Mouse (Mus musculus): ENCODE data around the gene Eif5a.
A peak's percentile ranks its signal among the peaks of the same experiment; 100 is the strongest.

The Eif5a gene

GRCm38 (mm10) chr11:69876867-69877266, 44.9 kb downstream of the Eif5a start:
- peak; percentile 61 to 68 for DNase-seq (ENCODE audit: low spot score in 2 of 2)

DNA sequence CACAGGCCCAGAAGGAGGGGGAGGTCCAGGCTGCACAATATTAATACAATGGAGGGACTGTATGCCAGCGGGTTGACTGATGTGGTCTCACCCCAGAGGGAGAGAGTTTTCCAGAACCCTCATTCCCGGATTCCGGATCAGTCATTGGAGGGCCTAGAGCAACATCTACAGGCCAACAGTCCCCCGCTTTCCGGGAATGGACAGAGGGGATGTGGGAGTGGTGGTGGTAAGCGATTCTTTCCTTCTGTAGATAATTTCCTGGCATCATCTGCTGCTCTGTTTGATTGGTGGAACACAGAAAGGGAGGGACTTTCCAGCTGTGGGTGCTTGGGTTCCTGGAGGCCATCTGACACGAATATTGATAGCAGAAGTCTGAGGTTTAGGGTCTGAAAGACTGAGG, 45.6 kb downstream of the Eif5a start:
- no peak for DNase-seq (ENCODE audit: low spot score in 2 of 2)

- DNase-seq (ENCODE audit: low spot score in 2 of 2), result no peak
Measured at GRCm38 (mm10) chr11:69872451-69872850, 49.3 kb downstream of the Eif5a start.

DNA sequence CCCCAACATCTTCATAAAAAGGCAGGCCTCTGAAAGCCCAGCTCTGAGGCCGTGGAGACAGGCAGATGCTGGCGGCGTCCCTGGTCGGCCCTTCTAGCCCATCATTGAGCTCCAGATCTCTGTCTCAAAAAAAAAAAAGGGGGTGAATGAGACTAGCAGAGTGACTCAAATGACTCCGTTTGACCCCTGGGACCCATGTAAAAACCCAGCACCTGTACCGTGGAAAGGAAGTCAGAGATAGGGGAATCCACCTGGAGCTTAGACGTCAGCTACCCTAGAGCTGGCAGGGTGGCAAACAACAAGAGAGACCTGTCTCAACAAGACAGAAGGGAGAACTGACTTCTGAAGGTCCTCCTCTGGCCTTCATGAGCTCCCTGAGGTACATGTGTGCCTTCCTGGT, 49.9 kb downstream of the Eif5a start:
- no peak for DNase-seq (ENCODE audit: low spot score in 2 of 2)

DNA sequence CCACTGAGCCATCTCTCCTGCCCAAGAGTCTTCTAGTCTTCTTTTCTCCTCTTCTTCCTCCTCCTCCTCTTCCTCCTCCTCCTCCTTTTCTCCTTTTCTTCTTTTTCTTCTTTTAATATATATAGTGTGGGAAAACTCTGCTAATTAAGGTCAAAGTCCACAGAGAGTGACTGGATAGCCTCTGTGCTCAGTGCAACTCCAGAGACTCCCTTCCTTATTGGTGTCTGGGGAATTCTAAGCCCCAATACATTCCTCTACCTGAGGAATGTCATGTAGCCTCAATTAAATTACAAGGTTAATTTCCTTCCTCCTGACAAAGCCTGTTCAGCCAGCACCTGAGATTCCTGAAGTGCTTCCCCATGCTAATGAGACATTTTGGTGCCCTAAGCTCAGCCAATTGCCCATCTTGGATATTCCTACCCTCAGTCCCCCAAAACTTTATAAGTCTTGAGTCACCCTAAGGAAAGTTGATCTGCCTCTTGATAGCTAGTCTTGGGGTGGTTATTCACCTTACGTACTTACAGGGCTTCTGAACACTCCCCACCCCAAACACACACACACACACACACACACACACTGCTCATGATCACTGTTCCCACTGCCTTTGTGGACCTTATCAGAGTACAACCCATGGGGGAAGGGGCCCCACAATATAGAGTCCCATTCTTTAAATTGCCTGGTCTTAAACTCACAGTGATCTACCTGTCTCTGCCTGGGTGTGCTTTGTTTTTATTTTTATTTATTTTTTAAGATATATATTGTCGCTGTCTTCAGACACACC, 51.3 kb downstream of the Eif5a start:
- no peak for DNase-seq (ENCODE audit: low spot score in 2 of 2)

DNA sequence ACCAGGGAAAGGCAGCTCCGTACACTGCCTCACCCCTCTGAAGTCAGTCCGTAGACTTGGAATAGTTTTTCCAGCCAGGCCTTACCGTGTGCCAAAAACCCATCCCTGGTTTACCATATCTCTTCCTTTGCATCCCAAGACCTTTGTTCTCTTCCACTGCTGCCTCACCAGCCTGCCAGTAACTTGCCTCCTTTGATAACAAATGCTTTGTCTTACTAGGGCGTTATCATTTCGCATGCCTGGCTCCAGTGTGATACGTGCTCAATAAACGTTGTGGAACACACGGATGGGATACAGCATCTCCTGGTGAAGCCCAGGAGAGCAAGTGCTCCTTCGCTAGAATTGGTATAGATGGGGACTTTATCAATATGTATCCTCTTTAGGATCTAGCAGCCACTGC, 54.4 kb downstream of the Eif5a start:
- DNase-seq (ENCODE audit: low spot score in 2 of 2), result no peak
